Mouse (Mus musculus) hindbrain, embryonic 11.5 days (tissue): ENCODE data around the gene Ezh1. TPM values are rescaled to one million over a fixed set of nuclear protein-coding genes. Genes with fewer than 3 reads are reported as not detected.
A peak's percentile ranks its signal among the peaks of the same experiment; 100 is the strongest.
"Not testable (repeated sequence)": the region's sequence is repeated elsewhere in the genome, so short reads cannot be mapped to it uniquely, and the experiment has no call there.

ENCODE experiments used
- ATAC-seq: fragments of 200-750 bp; cut with Nextera tagmentation; 2 replicates; pipeline ENCODE4 v1.8.0; 2017; ENCODE audit warnings: mild to moderate bottlenecking, moderate TSS enrichment, moderate library complexity; ENCODE audit not compliant: low FRiP score
- DNase-seq: peaks from one replicate; pipeline ENCODE4 v3.0.0-alpha.2; 2015; ENCODE audit warnings: low spot score
- H3K27ac ChIP-seq: fragments of 300-500 bp; sonication (generic); 2 replicates; pipeline ENCODE4 v1.5.1; 2014; ENCODE audit warnings: mild to moderate bottlenecking, low read depth, low read length
- H3K27me3 ChIP-seq: fragments of 300-500 bp; sonication (generic); 2 replicates; pipeline ENCODE4 v1.6.1; 2014; ENCODE audit warnings: mild to moderate bottlenecking, low read length, moderate library complexity, mixed read lengths; ENCODE audit not compliant: control insufficient read depth, insufficient read depth
- H3K36me3 ChIP-seq: fragments of 300-500 bp; sonication (generic); 2 replicates; pipeline ENCODE4 v1.6.1; 2014; ENCODE audit warnings: mild to moderate bottlenecking, low read length, moderate library complexity, mixed read lengths; ENCODE audit not compliant: control insufficient read depth, insufficient read depth
- H3K4me1 ChIP-seq: fragments of 300-500 bp; sonication (generic); replicated peaks from 2 replicates; pipeline ENCODE4 v1.6.1; 2014; ENCODE audit warnings: low read length, mixed read lengths; ENCODE audit not compliant: control insufficient read depth, insufficient read depth
- H3K4me2 ChIP-seq: fragments of 300-500 bp; sonication (generic); replicated peaks from 2 replicates; pipeline ENCODE4 v1.6.1; 2014; ENCODE audit warnings: mild to moderate bottlenecking, low read depth, low read length
- H3K4me3 ChIP-seq: fragments of 300-500 bp; sonication (generic); 2 replicates; pipeline ENCODE4 v1.5.1; 2014; ENCODE audit warnings: low read depth, low read length
- H3K9ac ChIP-seq: fragments of 300-500 bp; sonication (generic); 2 replicates; pipeline ENCODE4 v1.6.1; 2014; ENCODE audit warnings: low read depth, low read length
- H3K9me3 ChIP-seq: fragments of 300-500 bp; sonication (generic); 2 replicates; pipeline ENCODE4 v1.6.1; 2016; ENCODE audit warnings: low read length; ENCODE audit not compliant: control insufficient read depth
- WGBS: fragments of 180-500 bp; shearing (Covaris S2); extraction: QIAGEN DNeasy Blood & Tissue Kit; methylation state at CpG from one replicate; pipeline ENCODE4 v1.1.7; 2014; 5-methylcytosine and 5-hydroxymethylcytosine counted together
- polyA plus RNA-seq: library from polyadenylated mRNA; unstranded; fragments of >200 nt; fragmentation: Nextera tagmentation; extraction: Ambion mirVana; gene quantifications from 2 replicates; pipeline ENCODE4 v1.2.1, GENCODE M21; 2014

Gene Ezh1
- polyA plus RNA-seq, 1 experiment from 2014 or later: 11.1 TPM

GRCm38 (mm10) chr11:101160981-101161505, 65.2 kb downstream of the Ezh1 start:
- peaks cover 40% of the 10 kb centered on the region for H3K27me3 ChIP-seq
- 80% methylated on average over 6 of the region's 8 CpGs for WGBS

DNA sequence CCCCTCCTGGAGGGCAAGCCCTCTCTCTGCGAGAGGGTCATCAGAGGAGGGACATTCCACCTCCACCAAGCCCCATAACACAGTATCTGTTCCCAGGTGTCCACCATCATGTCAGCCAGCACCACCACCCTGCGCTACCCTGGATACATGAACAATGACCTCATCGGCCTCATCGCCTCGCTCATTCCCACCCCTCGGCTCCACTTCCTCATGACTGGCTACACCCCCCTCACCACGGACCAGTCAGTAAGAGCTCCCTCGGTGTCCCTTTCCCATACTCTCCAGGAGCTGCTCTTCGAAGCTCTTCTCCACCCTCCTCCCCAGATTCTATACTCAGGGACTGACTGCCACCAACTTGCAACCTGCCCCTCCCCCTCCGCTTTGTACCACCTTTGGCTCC, 66.1 kb downstream of the Ezh1 start:
- peaks cover 12% of the 10 kb centered on the region for H3K4me1 ChIP-seq
- WGBS: 81% methylated on average over 6 of the region's 10 CpGs
- H3K27ac ChIP-seq, H3K9ac ChIP-seq, H3K4me3 ChIP-seq, H3K9me3 ChIP-seq, ATAC-seq, H3K4me2 ChIP-seq, H3K36me3 ChIP-seq, DNase-seq: not testable (repeated sequence)
- H3K27me3 ChIP-seq: peaks cover 35% of the 10 kb centered on the region

More at GRCm38 (mm10) chr11:101160981-101161505, 65.2 kb downstream of the Ezh1 start:
- H3K4me2 ChIP-seq, H3K27ac ChIP-seq, H3K9ac ChIP-seq, H3K4me3 ChIP-seq, DNase-seq, H3K4me1 ChIP-seq, H3K36me3 ChIP-seq, ATAC-seq, H3K9me3 ChIP-seq: not testable (repeated sequence)

- Histone ChIP-seq H3K9me3 (no peaks in the 10 kb centered on the region), H3K9ac (peak within 1 kb of the TSS; percentile 67), H3K27me3 (no peaks in the 10 kb centered on the region; the same call in 1 of the 2 replicates), H3K27ac (peak within 1 kb of the TSS; percentile 75), H3K4me2 (peak within 1 kb of the TSS; percentile 66), H3K4me1 (peaks cover 5% of the 10 kb centered on the region; the same call in 1 of the 2 replicates), H3K36me3 (no peaks in the 10 kb centered on the region), H3K4me3 (peak within 1 kb of the TSS; percentile 33)
- WGBS: 3% methylated on average over 36 of the region's 36 CpGs
- peak; percentile 70 for ATAC-seq
- DNase-seq: peak; percentile 74
Measured at GRCm38 (mm10) chr11:101155728-101156371, 70.4 kb downstream of the Ezh1 start, which contains the start of gene Tubg2. Gene Tubg2, plus strand, starts transcription at chr11:101155907.

- DNase-seq: no peak
- 76% methylated on average over 6 of the region's 6 CpGs for WGBS
- no peak for ATAC-seq
- no peak overlapping the region for H3K4me3 ChIP-seq
- no peaks in the 10 kb centered on the region for H3K9me3 ChIP-seq
- peak overlapping the region; percentile 66 for H3K4me2 ChIP-seq
- H3K27me3 ChIP-seq: no peaks in the 10 kb centered on the region; the same call in 1 of the 2 replicates
- no peaks in the 10 kb centered on the region for H3K36me3 ChIP-seq
- peaks cover 5% of the 10 kb centered on the region; the same call in 1 of the 2 replicates for H3K4me1 ChIP-seq
- no peak overlapping the region for H3K27ac ChIP-seq
- H3K9ac ChIP-seq: no peak overlapping the region
Measured at GRCm38 (mm10) chr11:101155151-101155550, 71.1 kb downstream of the Ezh1 start.

GRCm38 (mm10) chr11:101154648-101155047, 71.6 kb downstream of the Ezh1 start:
- Histone ChIP-seq H3K27ac (no peak overlapping the region), H3K4me1 (peaks cover 5% of the 10 kb centered on the region; the same call in 1 of the 2 replicates), H3K27me3 (no peaks in the 10 kb centered on the region; the same call in 1 of the 2 replicates), H3K9ac (no peak overlapping the region), H3K36me3 (no peaks in the 10 kb centered on the region), H3K9me3 (no peaks in the 10 kb centered on the region), H3K4me2 (no peak overlapping the region), H3K4me3 (no peak overlapping the region)
- ATAC-seq (no peak), DNase-seq (no peak)

GRCm38 (mm10) chr11:101152825-101153224, 73.4 kb downstream of the Ezh1 start:
- Histone ChIP-seq H3K9ac (no peak overlapping the region), H3K27ac (no peak overlapping the region), H3K4me2 (no peak overlapping the region), H3K9me3 (no peaks in the 10 kb centered on the region), H3K36me3 (no peaks in the 10 kb centered on the region), H3K27me3 (no peaks in the 10 kb centered on the region; the same call in 1 of the 2 replicates), H3K4me3 (no peak overlapping the region), H3K4me1 (peaks cover 5% of the 10 kb centered on the region; the same call in 1 of the 2 replicates)
- WGBS: 83% methylated on average over 1 of the region's 1 CpGs
- no peak for DNase-seq
- ATAC-seq: no peak

- DNase-seq: no peak
- WGBS: 47% methylated on average over 2 of the region's 2 CpGs
- H3K27me3 ChIP-seq: no peaks in the 10 kb centered on the region
- no peaks in the 10 kb centered on the region for H3K36me3 ChIP-seq
- H3K4me1 ChIP-seq: peaks cover 3% of the 10 kb centered on the region; the same call in 1 of the 2 replicates
- ATAC-seq: no peak
- H3K27ac ChIP-seq: no peak overlapping the region
- H3K4me3 ChIP-seq: no peak overlapping the region
- H3K9ac ChIP-seq: no peak overlapping the region
- H3K9me3 ChIP-seq: no peaks in the 10 kb centered on the region
- no peak overlapping the region for H3K4me2 ChIP-seq
Measured at GRCm38 (mm10) chr11:101151063-101151462, 75.2 kb downstream of the Ezh1 start.

DNA sequence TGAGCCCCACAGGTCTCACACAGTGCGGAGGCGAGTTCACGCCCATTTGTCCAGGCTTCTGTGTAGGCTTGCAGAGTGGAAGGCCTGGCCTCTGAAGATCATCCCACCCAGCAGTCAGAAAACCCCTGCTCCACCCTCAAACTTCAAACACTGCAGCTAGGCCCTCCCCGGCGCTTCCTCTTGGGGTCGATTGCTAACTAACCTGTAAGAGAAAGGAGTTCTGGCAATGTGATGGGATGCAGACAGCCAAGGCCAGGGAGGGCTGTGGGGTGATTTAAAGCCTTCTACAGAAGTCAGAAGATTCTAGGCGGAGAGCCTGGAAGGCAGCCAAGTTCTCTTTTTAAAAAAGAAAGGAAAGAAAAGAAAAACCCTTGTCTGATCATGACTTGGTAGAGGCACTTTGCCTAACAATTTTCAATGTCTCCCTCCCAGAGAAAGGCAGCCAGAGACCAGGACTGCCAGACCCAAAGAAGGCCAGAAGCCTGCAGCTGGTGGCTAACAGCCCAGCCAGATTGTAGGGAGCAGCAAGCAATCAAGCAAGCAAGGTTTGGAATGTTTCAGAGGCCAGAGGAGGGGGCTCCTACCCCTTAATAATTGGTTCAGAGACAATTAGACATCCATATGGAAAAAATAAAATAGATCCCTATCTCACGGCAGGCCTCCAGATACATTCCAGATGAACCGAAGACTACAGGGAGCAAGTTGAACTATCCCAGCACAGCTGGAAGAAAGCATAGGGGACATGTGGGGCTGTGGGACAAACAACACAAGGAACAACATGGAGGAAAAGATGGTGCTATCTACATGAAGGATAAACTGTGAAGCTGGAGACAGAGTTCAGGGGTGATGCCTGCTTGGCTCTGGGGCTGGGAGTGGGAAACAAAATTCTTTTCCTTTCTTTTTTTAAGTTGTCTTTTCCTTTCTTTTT, 76.8 kb downstream of the Ezh1 start:
- no peak overlapping the region for H3K9ac ChIP-seq
- DNase-seq: no peak
- H3K27me3 ChIP-seq: no peaks in the 10 kb centered on the region
- no peak overlapping the region for H3K4me3 ChIP-seq
- no peak for ATAC-seq
- no peaks in the 10 kb centered on the region for H3K4me1 ChIP-seq
- H3K9me3 ChIP-seq: no peaks in the 10 kb centered on the region
- no peaks in the 10 kb centered on the region for H3K36me3 ChIP-seq
- H3K27ac ChIP-seq: no peak overlapping the region
- WGBS: 69% methylated on average over 9 of the region's 9 CpGs
- no peak overlapping the region for H3K4me2 ChIP-seq
